Mouse (Mus musculus) thymus, adult 2 months (tissue): ENCODE results near the gene B3gnt7. TPM values are rescaled to one million over a fixed set of nuclear protein-coding genes. Genes with fewer than 3 reads are reported as not detected.

Experiments
- DNase-seq: peaks from one replicate; pipeline ENCODE4 v3.0.0; 2021
- H3K27ac ChIP-seq: fragments of 200-500 bp; 2 replicates; pipeline ENCODE4 v1.5.1; 2012; ENCODE audit warnings: low read length, control low read depth; ENCODE audit not compliant: control insufficient read depth, insufficient read depth
- H3K27me3 ChIP-seq: fragments of 200-500 bp; 2 replicates; pipeline ENCODE4 v1.6.1; 2012; ENCODE audit warnings: mild to moderate bottlenecking, low read length, moderate library complexity, mixed read lengths; ENCODE audit not compliant: control insufficient read depth, insufficient read depth
- H3K36me3 ChIP-seq: fragments of 200-500 bp; 2 replicates; pipeline ENCODE4 v1.6.1; 2012; ENCODE audit warnings: mild to moderate bottlenecking, low read length, moderate library complexity; ENCODE audit not compliant: control insufficient read depth, insufficient read depth
- H3K4me1 ChIP-seq: fragments of 200-500 bp; replicated peaks from 2 replicates; pipeline ENCODE4 v1.6.1; 2012; ENCODE audit warnings: low read length; ENCODE audit not compliant: control insufficient read depth, insufficient read depth
- H3K4me3 ChIP-seq: fragments of 200-500 bp; 2 replicates; pipeline ENCODE4 v1.5.1; 2012; ENCODE audit warnings: mild to moderate bottlenecking, low read length, control low read depth, moderate library complexity; ENCODE audit not compliant: control insufficient read depth, insufficient read depth
- CTCF ChIP-seq: fragments of 200-500 bp; IDR thresholded peaks from 2 replicates; pipeline ENCODE4 v1.5.1; 2012; ENCODE audit warnings: mild to moderate bottlenecking, control low read depth, low read length, moderate library complexity, borderline replicate concordance; ENCODE audit not compliant: control insufficient read depth, poor library complexity, insufficient read depth; ENCODE audit errors: extremely low read depth
- POLR2A ChIP-seq: fragments of 200-500 bp; IDR thresholded peaks from 2 replicates; pipeline ENCODE4 v1.6.1; 2012; ENCODE audit warnings: mild to moderate bottlenecking, low read length, control low read depth, moderate library complexity; ENCODE audit not compliant: control insufficient read depth, poor library complexity, insufficient read depth; ENCODE audit errors: extremely low read depth
- WGBS: fragments of 180-500 bp; shearing (Covaris S2); methylation state at CpG from one replicate; pipeline ENCODE4 v1.1.7; 2018; 5-methylcytosine and 5-hydroxymethylcytosine counted together
- polyA plus RNA-seq: library from polyadenylated mRNA; depleted of rRNA; stranded (reverse); fragments of >200 nt; gene quantifications from 2 replicates; pipeline ENCODE4 v1.2.3, GENCODE M21; 2012

B3gnt7 gene
- polyA plus RNA-seq, 1 experiment = 1.5 TPM

- no peak for TF ChIP-seq POLR2A
- no peak for TF ChIP-seq CTCF
- Histone ChIP-seq H3K4me3 (no peak overlapping the region), H3K36me3 (no peaks in the 10 kb centered on the region), H3K27ac (no peak overlapping the region), H3K27me3 (no peaks in the 10 kb centered on the region; the same call in 1 of the 2 replicates), H3K4me1 (peaks cover 10% of the 10 kb centered on the region)
- no peak for DNase-seq
- 93% methylated on average over 4 of the region's 4 CpGs for whole genome bisulfite sequencing
These were observed 5.4 kb downstream of the B3gnt7 start for GRCm38 (mm10) chr1:86307871-86308641.

- DNase-seq = no peak
- H3K4me3 ChIP-seq = no peak overlapping the region
- H3K4me1 ChIP-seq = no peaks in the 10 kb centered on the region
- H3K36me3 ChIP-seq = no peaks in the 10 kb centered on the region
- WGBS = 96% methylated on average over 7 of the region's 7 CpGs
- no peak overlapping the region for H3K27ac ChIP-seq
- TF ChIP-seq POLR2A (no peak), CTCF (no peak)
- H3K27me3 ChIP-seq = no peaks in the 10 kb centered on the region
These were observed 6.7 kb downstream of the B3gnt7 start for GRCm38 (mm10) chr1:86309270-86309833.

GRCm38 (mm10) chr1:86310536-86311310, 8.1 kb downstream of the B3gnt7 start:
- Histone ChIP-seq H3K27ac (no peak overlapping the region), H3K36me3 (no peaks in the 10 kb centered on the region), H3K4me3 (no peak overlapping the region), H3K4me1 (no peaks in the 10 kb centered on the region), H3K27me3 (no peaks in the 10 kb centered on the region)
- 94% methylated on average over 15 of the region's 15 CpGs for WGBS
- no peak for DNase-seq
- TF ChIP-seq POLR2A (no peak), CTCF (no peak)

- no peak overlapping the region for H3K4me3 ChIP-seq
- H3K27ac ChIP-seq = no peak overlapping the region
- TF ChIP-seq POLR2A = no peak
- no peak for TF ChIP-seq CTCF
- no peaks in the 10 kb centered on the region for H3K27me3 ChIP-seq
- no peaks in the 10 kb centered on the region for H3K36me3 ChIP-seq
- WGBS = 93% methylated on average over 10 of the region's 10 CpGs
- no peaks in the 10 kb centered on the region for H3K4me1 ChIP-seq
- no peak for DNase-seq
These were observed 8.9 kb downstream of the B3gnt7 start for GRCm38 (mm10) chr1:86311467-86312005.

- H3K4me3 ChIP-seq = no peak overlapping the region
- no peak overlapping the region for H3K27ac ChIP-seq
- no peak for DNase-seq
- TF ChIP-seq POLR2A (no peak), CTCF (no peak)
- whole genome bisulfite sequencing = 97% methylated on average over 3 of the region's 3 CpGs
- no peaks in the 10 kb centered on the region for H3K36me3 ChIP-seq
- H3K27me3 ChIP-seq = no peaks in the 10 kb centered on the region
- no peaks in the 10 kb centered on the region for H3K4me1 ChIP-seq
These were observed 9.6 kb downstream of the B3gnt7 start for GRCm38 (mm10) chr1:86312269-86312668.

GRCm38 (mm10) chr1:86313096-86313771, 10.6 kb downstream of the B3gnt7 start:
- TF ChIP-seq POLR2A (no peak), CTCF (no peak)
- no peaks in the 10 kb centered on the region for H3K27me3 ChIP-seq
- WGBS = 80% methylated on average over 16 of the region's 16 CpGs

More at GRCm38 (mm10) chr1:86313096-86313771, 10.6 kb downstream of the B3gnt7 start:
- Histone ChIP-seq H3K4me1 (no peaks in the 10 kb centered on the region), H3K36me3 (no peaks in the 10 kb centered on the region), H3K27ac (no peak overlapping the region), H3K4me3 (no peak overlapping the region)
- no peak for DNase-seq
